Mouse (Mus musculus) hindbrain, postnatal 0 days (tissue): ENCODE measurements around the gene Gm26897. TPM values are rescaled to one million over a fixed set of nuclear protein-coding genes. Genes with fewer than 3 reads are reported as not detected.
A peak's percentile ranks its signal among the peaks of the same experiment; 100 is the strongest.

Experiments
- ATAC-seq: fragments of 200-750 bp; cut with Nextera tagmentation; 2 replicates; pipeline ENCODE4 v1.8.0; 2017; ENCODE audit warnings: mild to moderate bottlenecking, moderate TSS enrichment, moderate library complexity
- DNase-seq: peaks from one replicate; pipeline ENCODE4 v3.0.0-alpha.2; 2015; ENCODE audit warnings: low spot score
- H3K27ac ChIP-seq: fragments of 300-500 bp; sonication (generic); 2 replicates; pipeline ENCODE4 v1.5.1; 2014; ENCODE audit warnings: mild to moderate bottlenecking
- H3K27me3 ChIP-seq: fragments of 300-500 bp; sonication (generic); 2 replicates; pipeline ENCODE4 v1.6.1; 2014; ENCODE audit warnings: low read length, mixed read lengths; ENCODE audit not compliant: insufficient read depth
- H3K36me3 ChIP-seq: fragments of 300-500 bp; sonication (generic); 2 replicates; pipeline ENCODE4 v1.6.1; 2014; ENCODE audit warnings: low read length, mixed read lengths; ENCODE audit not compliant: insufficient read depth
- H3K4me1 ChIP-seq: fragments of 300-500 bp; sonication (generic); 2 replicates; pipeline ENCODE4 v1.6.1; 2014; ENCODE audit warnings: antibody characterized with exemption, low read length, mixed read lengths; ENCODE audit not compliant: insufficient read depth
- H3K4me2 ChIP-seq: fragments of 300-500 bp; sonication (generic); 2 replicates; pipeline ENCODE4 v1.6.1; 2014; ENCODE audit warnings: low read depth, mild to moderate bottlenecking, low read length, moderate library complexity, mixed read lengths
- H3K4me3 ChIP-seq: fragments of 300-500 bp; sonication (generic); 2 replicates; pipeline ENCODE4 v1.5.1; 2014; ENCODE audit warnings: low read length
- H3K9ac ChIP-seq: fragments of 300-500 bp; sonication (generic); replicated peaks from 2 replicates; pipeline ENCODE4 v1.6.1; 2014; ENCODE audit warnings: mild to moderate bottlenecking, low read length, moderate library complexity, mixed read lengths
- H3K9me3 ChIP-seq: fragments of 300-500 bp; sonication (generic); 2 replicates; pipeline ENCODE4 v1.6.1; 2016; ENCODE audit warnings: low read length, mixed read lengths
- CTCF ChIP-seq: IDR thresholded peaks from 2 replicates; pipeline ENCODE4 v1.5.1; 2016; ENCODE audit warnings: antibody characterized with exemption, control low read depth, low read depth
- WGBS: fragments of 180-500 bp; shearing (Covaris S2); extraction: QIAGEN DNeasy Blood & Tissue Kit; methylation state at CpG from one replicate; pipeline ENCODE4 v1.1.7; 2014; 5-methylcytosine and 5-hydroxymethylcytosine counted together
- polyA plus RNA-seq: library from polyadenylated mRNA; unstranded; fragments of >200 nt; fragmentation: Nextera tagmentation; extraction: Ambion mirVana; gene quantifications from 2 replicates; pipeline ENCODE4 v1.2.1, GENCODE M21; 2015
- total RNA-seq: library from RNA; depleted of rRNA; stranded (reverse); fragments of >200 nt; gene quantifications from 2 replicates; pipeline ENCODE4 v1.2.3, GENCODE M21; 2014

Gm26897 gene
- total and polyA plus RNA-seq, 2 experiments from 2014 or later: not detected

DNA sequence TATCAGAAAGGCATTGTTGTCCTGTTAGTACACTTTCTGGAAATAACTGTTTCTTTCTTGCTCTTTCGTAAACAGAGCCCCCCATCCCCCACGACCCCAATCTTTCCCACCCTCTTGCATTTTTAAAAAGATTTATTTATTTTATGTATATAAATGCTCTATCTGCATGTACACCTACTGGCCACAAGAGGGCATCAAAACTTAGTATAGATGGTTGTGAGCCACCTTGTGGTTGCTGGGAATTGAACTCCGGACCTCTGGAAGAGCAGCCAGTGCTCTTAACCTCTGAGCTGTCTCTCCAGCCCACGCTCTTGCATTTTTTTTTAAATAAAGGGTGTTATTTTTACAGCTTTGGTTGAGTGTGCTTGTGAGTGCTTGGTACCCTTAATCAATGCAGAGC, 5.3 kb upstream of the Gm26897 start:
- Histone ChIP-seq H3K4me1 (peaks cover 25% of the 10 kb centered on the region; the same call in 1 of the 2 replicates), H3K9me3 (no peaks in the 10 kb centered on the region), H3K9ac (no peak overlapping the region), H3K27me3 (no peaks in the 10 kb centered on the region), H3K36me3 (no peaks in the 10 kb centered on the region), H3K4me3 (no peak overlapping the region), H3K27ac (no peak overlapping the region), H3K4me2 (no peak overlapping the region)
- peak; percentile 57 for TF ChIP-seq CTCF
- 77% methylated on average over 4 of the region's 4 CpGs for WGBS
- DNase-seq (no peak), ATAC-seq (no peak)

DNA sequence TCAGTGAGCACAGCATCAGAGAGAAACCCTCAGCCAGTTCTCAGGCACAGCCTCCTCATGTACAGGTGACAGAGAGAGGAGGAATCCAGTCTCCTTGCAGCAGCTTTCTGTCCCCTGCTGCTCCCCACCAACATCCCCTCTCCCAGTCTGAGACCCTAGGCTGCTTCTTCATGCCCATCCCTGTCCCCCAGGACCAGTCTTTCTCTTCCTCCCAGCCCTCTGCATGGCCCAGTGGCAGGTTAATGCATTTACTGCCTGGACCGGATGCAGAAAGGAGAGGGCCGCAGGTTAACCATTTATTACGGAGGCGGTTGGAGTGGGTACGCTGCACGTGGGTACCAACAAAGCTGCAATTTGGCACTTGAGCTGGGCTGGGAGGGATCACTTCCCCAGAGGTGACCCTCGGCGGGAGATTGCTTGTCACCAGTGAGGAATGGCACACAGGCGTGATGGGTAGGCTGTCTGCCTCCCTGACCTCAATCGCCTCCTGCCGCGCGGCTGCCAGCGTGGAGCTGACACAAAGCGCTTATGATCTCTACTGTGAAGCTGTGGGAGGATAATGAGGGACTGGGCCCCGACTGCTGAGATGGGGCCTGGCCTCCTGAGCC, 3.1 kb upstream of the Gm26897 start:
- H3K27ac ChIP-seq: no peak overlapping the region
- no peak for TF ChIP-seq CTCF
- H3K4me2 ChIP-seq: no peak overlapping the region
- no peak overlapping the region for H3K4me3 ChIP-seq
- no peaks in the 10 kb centered on the region for H3K27me3 ChIP-seq
- no peak for ATAC-seq
- no peak overlapping the region for H3K9ac ChIP-seq
- DNase-seq: no peak
- 6% methylated on average over 16 of the region's 16 CpGs for WGBS
- no peaks in the 10 kb centered on the region for H3K9me3 ChIP-seq
- 0 out of 2 replicates have a peak, but pooled peaks cover 6% of the 10 kb centered on the region for H3K4me1 ChIP-seq
- H3K36me3 ChIP-seq: no peaks in the 10 kb centered on the region

DNA sequence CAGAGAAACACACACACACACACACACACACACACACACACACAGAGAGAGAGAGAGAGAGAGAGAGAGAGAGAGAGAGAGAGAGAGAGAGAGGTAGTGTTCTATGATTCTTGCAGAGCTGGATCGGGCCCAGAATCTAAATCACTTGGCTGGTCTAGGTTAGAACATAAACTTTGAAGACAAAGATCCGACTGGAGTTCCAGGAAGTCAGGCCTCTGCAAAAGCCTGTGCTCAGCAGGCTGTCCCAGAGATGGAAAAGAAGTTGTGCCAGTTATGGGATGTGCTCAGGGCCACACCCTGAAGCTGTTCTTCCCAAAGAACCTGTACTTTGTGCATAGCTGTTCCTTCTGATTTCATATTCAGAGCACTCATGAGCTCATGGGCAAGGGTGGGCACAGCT, 1.5 kb upstream of the Gm26897 start:
- Histone ChIP-seq H3K4me1 (0 out of 2 replicates have a peak, but pooled peaks cover 3% of the 10 kb centered on the region), H3K36me3 (no peaks in the 10 kb centered on the region), H3K9ac (no peak overlapping the region), H3K27ac (no peak overlapping the region), H3K4me2 (no peak overlapping the region), H3K27me3 (no peaks in the 10 kb centered on the region), H3K4me3 (no peak overlapping the region), H3K9me3 (no peaks in the 10 kb centered on the region)
- WGBS: 67% methylated on average over 2 of the region's 2 CpGs
- no peak for TF ChIP-seq CTCF
- ATAC-seq: no peak
- no peak for DNase-seq

DNA sequence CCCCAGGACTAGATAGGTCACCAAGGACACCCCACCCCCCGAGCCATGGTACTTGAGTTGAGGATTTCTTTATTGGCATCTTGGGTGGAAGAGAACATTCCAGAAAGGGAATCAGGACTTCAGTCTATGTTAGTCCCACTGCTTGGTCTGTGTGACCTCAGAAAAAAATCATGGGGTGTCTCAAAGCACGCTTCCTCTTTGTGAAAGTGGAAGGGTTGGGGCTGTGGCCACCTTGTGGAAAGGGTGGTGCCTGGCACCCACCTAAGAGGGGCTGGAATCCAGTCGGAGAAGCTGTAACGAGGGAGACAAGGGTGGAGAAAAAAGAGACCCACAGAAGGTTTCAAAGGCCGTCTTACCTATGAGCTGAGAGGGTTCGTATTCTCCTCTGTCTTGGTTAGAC, 5.8 kb downstream of the Gm26897 start:
- no peaks in the 10 kb centered on the region for H3K36me3 ChIP-seq
- no peak overlapping the region for H3K27ac ChIP-seq
- 0 out of 2 replicates have a peak, but pooled peaks cover 3% of the 10 kb centered on the region for H3K4me1 ChIP-seq
- ATAC-seq: no peak
- no peak overlapping the region for H3K9ac ChIP-seq
- no peak overlapping the region for H3K4me2 ChIP-seq
- TF ChIP-seq CTCF: no peak
- H3K9me3 ChIP-seq: no peaks in the 10 kb centered on the region
- DNase-seq: no peak
- no peak overlapping the region for H3K4me3 ChIP-seq
- WGBS: 81% methylated on average over 6 of the region's 6 CpGs
- H3K27me3 ChIP-seq: no peaks in the 10 kb centered on the region

DNA sequence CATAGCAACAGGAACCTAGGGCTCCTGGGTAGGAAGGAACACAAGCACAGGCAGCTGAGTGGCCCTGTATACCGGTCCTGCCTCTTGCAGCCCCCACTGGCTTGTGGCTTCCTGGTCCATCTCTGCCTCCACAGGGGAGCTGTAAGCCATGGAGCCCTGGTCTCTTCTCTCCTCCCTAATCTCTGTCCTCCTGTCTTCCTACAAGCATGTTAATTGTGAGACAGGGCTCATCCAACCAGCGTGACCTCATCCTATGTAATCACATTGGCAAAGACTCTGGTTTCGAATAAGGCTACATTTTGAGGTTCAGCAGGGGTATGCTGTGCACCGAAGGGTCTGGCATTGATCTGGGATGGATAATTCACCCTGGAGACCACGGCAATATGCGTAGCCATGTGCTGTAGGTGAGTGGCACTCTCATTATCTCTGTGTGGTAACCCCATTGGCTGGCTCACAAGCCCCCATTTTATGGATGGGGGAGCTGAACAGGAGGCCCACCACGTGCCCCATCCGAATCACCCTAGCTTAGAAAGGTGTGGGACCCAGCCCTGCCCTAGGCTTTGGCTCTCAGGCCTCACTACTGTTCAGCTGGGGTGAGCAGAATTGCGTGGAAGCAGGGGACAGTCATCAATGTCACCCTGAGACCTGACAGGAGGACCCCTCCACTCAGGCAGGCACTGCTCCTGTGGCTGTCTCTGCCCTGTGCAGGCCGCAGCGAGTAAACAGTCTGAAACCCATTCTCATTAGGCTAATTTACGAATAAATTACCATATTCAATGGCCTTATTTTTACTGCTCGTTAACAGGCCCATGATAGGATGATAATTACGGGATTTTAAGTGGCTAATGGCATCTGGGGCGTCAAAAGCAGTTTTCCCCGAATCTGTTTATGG, 6.9 kb downstream of the Gm26897 start:
- Histone ChIP-seq H3K36me3 (no peaks in the 10 kb centered on the region), H3K9me3 (no peaks in the 10 kb centered on the region), H3K9ac (no peak overlapping the region), H3K27ac (no peak overlapping the region), H3K4me1 (0 out of 2 replicates have a peak, but pooled peaks cover 3% of the 10 kb centered on the region), H3K4me3 (no peak overlapping the region), H3K27me3 (no peaks in the 10 kb centered on the region), H3K4me2 (no peak overlapping the region)
- peak; percentile 47 for ATAC-seq
- no peak for DNase-seq
- WGBS: 27% methylated on average over 16 of the region's 16 CpGs
- no peak for TF ChIP-seq CTCF

DNA sequence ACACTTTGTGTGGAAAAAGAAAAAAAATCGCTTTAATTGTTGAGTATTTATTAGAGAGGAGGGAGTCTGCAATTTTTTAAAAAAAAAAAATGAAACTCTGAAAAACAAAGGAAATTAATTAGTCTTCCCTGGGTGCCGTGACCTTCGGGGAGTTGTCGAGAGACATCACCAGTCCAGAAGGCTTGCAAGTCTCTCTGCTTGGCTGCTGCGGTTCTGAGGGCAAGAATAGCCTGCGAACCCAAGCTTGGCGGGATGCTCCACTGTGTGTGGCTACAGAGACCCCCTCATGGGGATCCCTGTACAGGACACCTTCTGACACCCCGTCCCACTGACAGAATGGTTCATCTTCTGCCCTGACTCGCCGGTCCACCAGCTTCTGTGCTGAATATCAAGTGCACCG, 7.6 kb downstream of the Gm26897 start:
- H3K9me3 ChIP-seq: no peaks in the 10 kb centered on the region
- TF ChIP-seq CTCF: no peak
- 5% methylated on average over 11 of the region's 11 CpGs for WGBS
- no peaks in the 10 kb centered on the region for H3K36me3 ChIP-seq
- ATAC-seq (no peak), DNase-seq (no peak)
- no peak overlapping the region for H3K4me2 ChIP-seq
- H3K27ac ChIP-seq: no peak overlapping the region
- no peak overlapping the region for H3K9ac ChIP-seq
- H3K4me1 ChIP-seq: 0 out of 2 replicates have a peak, but pooled peaks cover 3% of the 10 kb centered on the region
- H3K4me3 ChIP-seq: no peak overlapping the region
- H3K27me3 ChIP-seq: no peaks in the 10 kb centered on the region
